Mouse (Mus musculus) bone marrow macrophage, adult 2 months (primary cell): ENCODE results near the gene Dnajc1.

Experiments used
- CTCF ChIP-seq: IDR thresholded peaks from 2 replicates; pipeline ENCODE4 v1.5.1; 2012; ENCODE audit warnings: low read depth, mild to moderate bottlenecking, low read length, moderate library complexity
- POLR2A ChIP-seq: IDR thresholded peaks from 2 replicates; pipeline ENCODE4 v1.6.1; 2012; ENCODE audit warnings: mild to moderate bottlenecking, low read depth, low read length, borderline replicate concordance

DNA sequence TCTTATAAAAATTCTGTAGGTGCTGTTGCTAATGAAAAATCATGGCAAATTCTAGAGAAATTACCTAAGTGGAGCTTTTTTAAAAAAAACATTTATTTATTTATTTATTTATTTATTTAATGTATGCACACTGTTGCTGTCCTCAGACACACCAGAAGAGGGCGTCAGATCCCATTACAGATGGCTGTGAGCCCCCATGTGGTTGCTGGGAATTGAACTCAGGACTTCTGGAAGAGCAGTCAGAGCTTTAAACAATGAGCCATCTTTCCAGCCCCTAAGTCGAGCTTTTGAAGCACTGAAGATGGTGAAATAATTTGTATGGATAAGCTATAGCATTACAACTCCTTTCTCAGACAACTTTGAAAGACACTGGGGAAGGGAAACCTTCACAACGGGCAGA, 128.1 kb downstream of the Dnajc1 start:
- TF ChIP-seq CTCF (no peak), POLR2A (no peak)
